Mouse (Mus musculus) testis, adult 2 months (tissue): ENCODE results near the gene Pld5. TPM values are rescaled to one million over a fixed set of nuclear protein-coding genes. Genes with fewer than 3 reads are reported as not detected.

Source experiments
- H3K27ac ChIP-seq: fragments of 200-500 bp; 2 replicates; pipeline ENCODE4 v1.5.1; 2012; ENCODE audit warnings: low read depth, low read length; ENCODE audit not compliant: control insufficient read depth, insufficient read depth
- H3K27me3 ChIP-seq: fragments of 200-500 bp; 2 replicates; pipeline ENCODE4 v1.6.1; 2012; ENCODE audit warnings: mild to moderate bottlenecking, low read length, moderate library complexity; ENCODE audit not compliant: control insufficient read depth, insufficient read depth
- H3K36me3 ChIP-seq: fragments of 200-500 bp; 2 replicates; pipeline ENCODE4 v1.6.1; 2012; ENCODE audit warnings: mild to moderate bottlenecking, low read length; ENCODE audit not compliant: control insufficient read depth, insufficient read depth
- H3K4me1 ChIP-seq: fragments of 200-500 bp; 2 replicates; pipeline ENCODE4 v1.6.1; 2012; ENCODE audit warnings: low read length; ENCODE audit not compliant: control insufficient read depth, insufficient read depth
- H3K4me3 ChIP-seq: fragments of 200-500 bp; 2 replicates; pipeline ENCODE4 v1.5.1; 2012; ENCODE audit warnings: low read depth, mild to moderate bottlenecking, low read length, moderate library complexity, mixed read lengths; ENCODE audit not compliant: control insufficient read depth
- CTCF ChIP-seq: fragments of 200-500 bp; IDR thresholded peaks from 2 replicates; pipeline ENCODE4 v1.5.1; 2012; ENCODE audit warnings: low read depth, mild to moderate bottlenecking, inconsistent platforms, low read length, moderate library complexity; ENCODE audit not compliant: control insufficient read depth, insufficient read depth, insufficient replicate concordance
- POLR2A ChIP-seq: fragments of 200-500 bp; IDR thresholded peaks from 2 replicates; pipeline ENCODE4 v1.6.1; 2012; ENCODE audit warnings: low read depth, mild to moderate bottlenecking, inconsistent platforms, low read length, moderate library complexity; ENCODE audit not compliant: control insufficient read depth
- polyA plus RNA-seq: library from polyadenylated mRNA; depleted of rRNA; stranded (reverse); fragments of >200 nt; gene quantifications from 2 replicates; pipeline ENCODE4 v1.2.3, GENCODE M21; 2012

Pld5 gene
- polyA plus RNA-seq, 1 experiment: not detected

- Histone ChIP-seq H3K27ac (no peak overlapping the region), H3K4me3 (no peak overlapping the region), H3K36me3 (no peaks in the 10 kb centered on the region), H3K27me3 (no peaks in the 10 kb centered on the region), H3K4me1 (no peaks in the 10 kb centered on the region)
- TF ChIP-seq CTCF (no peak), POLR2A (no peak)
Measured at GRCm38 (mm10) chr1:176076799-176077198, 198.3 kb downstream of the Pld5 start.

- Histone ChIP-seq H3K27me3 (no peaks in the 10 kb centered on the region), H3K4me3 (no peak overlapping the region), H3K4me1 (no peaks in the 10 kb centered on the region), H3K36me3 (no peaks in the 10 kb centered on the region), H3K27ac (no peak overlapping the region)
- TF ChIP-seq POLR2A (no peak), CTCF (no peak)
Measured at GRCm38 (mm10) chr1:176075810-176076209, 199.3 kb downstream of the Pld5 start.

- no peaks in the 10 kb centered on the region for H3K4me1 ChIP-seq
- H3K4me3 ChIP-seq: no peak overlapping the region
- H3K36me3 ChIP-seq: no peaks in the 10 kb centered on the region
- H3K27me3 ChIP-seq: no peaks in the 10 kb centered on the region
- TF ChIP-seq POLR2A (no peak), CTCF (no peak)
- H3K27ac ChIP-seq: no peak overlapping the region
Measured at GRCm38 (mm10) chr1:176075409-176075808, 199.7 kb downstream of the Pld5 start.

GRCm38 (mm10) chr1:176074526-176074925 is 200.6 kb downstream of the Pld5 start:
- Histone ChIP-seq H3K36me3 (no peaks in the 10 kb centered on the region), H3K4me3 (no peak overlapping the region), H3K27ac (no peak overlapping the region), H3K4me1 (no peaks in the 10 kb centered on the region), H3K27me3 (no peaks in the 10 kb centered on the region)
- TF ChIP-seq CTCF (no peak), POLR2A (no peak)

GRCm38 (mm10) chr1:176065281-176065680 is 209.8 kb downstream of the Pld5 start:
- H3K4me1 ChIP-seq: no peaks in the 10 kb centered on the region
- no peaks in the 10 kb centered on the region for H3K36me3 ChIP-seq
- no peak for TF ChIP-seq POLR2A
- no peak for TF ChIP-seq CTCF
- no peak overlapping the region for H3K27ac ChIP-seq
- no peaks in the 10 kb centered on the region for H3K27me3 ChIP-seq
- H3K4me3 ChIP-seq: no peak overlapping the region

GRCm38 (mm10) chr1:176064471-176064870 is 210.6 kb downstream of the Pld5 start:
- no peaks in the 10 kb centered on the region for H3K4me1 ChIP-seq
- no peaks in the 10 kb centered on the region for H3K27me3 ChIP-seq
- TF ChIP-seq POLR2A (no peak), CTCF (no peak)
- no peak overlapping the region for H3K4me3 ChIP-seq
- H3K36me3 ChIP-seq: no peaks in the 10 kb centered on the region
- no peak overlapping the region for H3K27ac ChIP-seq

- Histone ChIP-seq H3K27me3 (no peaks in the 10 kb centered on the region), H3K27ac (no peak overlapping the region)
- TF ChIP-seq POLR2A (no peak), CTCF (no peak)
Measured at GRCm38 (mm10) chr1:176053653-176054052, 221.5 kb downstream of the Pld5 start.

GRCm38 (mm10) chr1:176046995-176047394 is 228.1 kb downstream of the Pld5 start:
- peak overlapping the region; percentile 27; the same call in 1 of the 2 replicates for H3K27ac ChIP-seq
- no peaks in the 10 kb centered on the region for H3K27me3 ChIP-seq
- no peaks in the 10 kb centered on the region for H3K36me3 ChIP-seq
- H3K4me3 ChIP-seq: no peak overlapping the region
- no peak for TF ChIP-seq CTCF
- TF ChIP-seq POLR2A: no peak
- H3K4me1 ChIP-seq: no peaks in the 10 kb centered on the region

More at GRCm38 (mm10) chr1:176053653-176054052, 221.5 kb downstream of the Pld5 start:
- Histone ChIP-seq H3K36me3 (no peaks in the 10 kb centered on the region), H3K4me1 (no peaks in the 10 kb centered on the region), H3K4me3 (no peak overlapping the region)
